ENCODE assay signal across 16 mouse cellular contexts in genomic region chr11:5055945-5056938, GRCm38 (mm10). TPM values are rescaled to one million over a fixed set of nuclear protein-coding genes. Genes with fewer than 3 reads are reported as not detected.
A peak's percentile ranks its signal among the peaks of the same experiment; 100 is the strongest.
DNase-seq lines count a peak whose midpoint lies in the region; ATAC-seq and TF ChIP-seq lines count a peak whose summit lies in the region.
"Had no signal": no experiment of that assay in that cellular context is flagged by ENCODE, and none has a peak within 500 bp of the region (broad histone marks: within the 10 kb centered on the region; RNA-seq: fewer than 3 reads in every experiment).

No protein-coding gene starts in this region.

- no peak overlapping the region for H3K4me2 ChIP-seq in forebrain, embryonic 14.5 days (ENCODE audit: low read length)
- no peak overlapping the region for H3K4me2 ChIP-seq in forebrain, embryonic 16.5 days (ENCODE audit: low read length)
- H3K4me2 ChIP-seq in intestine, embryonic 16.5 days (ENCODE audit: low read depth, low read length): no peak overlapping the region
- H3K4me2 ChIP-seq: embryonic facial prominence, embryonic 15.5 days; heart, embryonic 15.5 days had no signal

- no peak overlapping the region for H3K4me3 ChIP-seq in forebrain, embryonic 14.5 days (ENCODE audit: low read depth, low read length)
- no peak overlapping the region for H3K4me3 ChIP-seq in forebrain, embryonic 16.5 days (replicated peaks; ENCODE audit: low read length)
- peak overlapping the region; percentile 92 for H3K4me3 ChIP-seq in layer of hippocampus, adult 2 months
- H3K4me3 ChIP-seq in embryonic facial prominence, embryonic 10.5 days: peak overlapping the region; percentile 17; the same call in 1 of the 2 replicates
- no peak overlapping the region for H3K4me3 ChIP-seq in intestine, embryonic 16.5 days (ENCODE audit: low read length)
- H3K4me3 ChIP-seq: embryonic facial prominence, embryonic 15.5 days; heart, embryonic 15.5 days had no signal

- no peaks in the 10 kb centered on the region for H3K9me3 ChIP-seq in forebrain, embryonic 14.5 days (replicated peaks; ENCODE audit: control insufficient read depth, low read length)
- H3K9me3 ChIP-seq in forebrain, embryonic 16.5 days (ENCODE audit: control insufficient read depth, low read length): no peaks in the 10 kb centered on the region
- H3K9me3 ChIP-seq in embryonic facial prominence, embryonic 10.5 days: no peaks in the 10 kb centered on the region
- H3K9me3 ChIP-seq in intestine, embryonic 16.5 days (ENCODE audit: control insufficient read depth, low read length): no peaks in the 10 kb centered on the region
- H3K9me3 ChIP-seq: embryonic facial prominence, embryonic 15.5 days; heart, embryonic 15.5 days had no signal

- peaks cover 5% of the 10 kb centered on the region for H3K4me1 ChIP-seq in forebrain, embryonic 14.5 days (ENCODE audit: control insufficient read depth, insufficient read depth, low read length)
- H3K4me1 ChIP-seq in forebrain, embryonic 16.5 days (replicated peaks; ENCODE audit: control insufficient read depth, insufficient read depth, low read length): peaks cover 22% of the 10 kb centered on the region
- H3K4me1 ChIP-seq in embryonic facial prominence, embryonic 10.5 days: peaks cover 59% of the 10 kb centered on the region
- peaks cover 19% of the 10 kb centered on the region for H3K4me1 ChIP-seq in intestine, embryonic 16.5 days (ENCODE audit: control insufficient read depth, insufficient read depth, low read length)

- H3K27ac ChIP-seq in forebrain, embryonic 14.5 days (ENCODE audit: low read depth, low read length): no peak overlapping the region
- H3K27ac ChIP-seq in forebrain, embryonic 16.5 days (ENCODE audit: low read length): no peak overlapping the region
- H3K27ac ChIP-seq in layer of hippocampus, adult 2 months: peak overlapping the region; percentile 93
- no peak overlapping the region for H3K27ac ChIP-seq in embryonic facial prominence, embryonic 10.5 days (replicated peaks)
- no peak overlapping the region for H3K27ac ChIP-seq in intestine, embryonic 16.5 days (ENCODE audit: low read length)
- H3K27ac ChIP-seq: embryonic facial prominence, embryonic 15.5 days; heart, embryonic 15.5 days had no signal

- TF ChIP-seq CTCF in layer of hippocampus, adult 2 months (conservative IDR thresholded peaks at IDR 0.05): peak; percentile 48

- no peak for ATAC-seq in forebrain, embryonic 14.5 days
- ATAC-seq in forebrain, embryonic 16.5 days: no peak
- no peak for ATAC-seq in intestine, embryonic 16.5 days

- H3K36me3 ChIP-seq in forebrain, embryonic 14.5 days (ENCODE audit: control insufficient read depth, insufficient read depth, low read length): no peaks in the 10 kb centered on the region; the same call in 1 of the 2 replicates
- no peaks in the 10 kb centered on the region for H3K36me3 ChIP-seq in forebrain, embryonic 16.5 days (ENCODE audit: control insufficient read depth, insufficient read depth)
- peaks cover 5% of the 10 kb centered on the region; the same call in 1 of the 2 replicates for H3K36me3 ChIP-seq in embryonic facial prominence, embryonic 10.5 days (replicated peaks)
- no peaks in the 10 kb centered on the region for H3K36me3 ChIP-seq in intestine, embryonic 16.5 days (ENCODE audit: control insufficient read depth, insufficient read depth, low read length)
- H3K36me3 ChIP-seq: embryonic facial prominence, embryonic 15.5 days; heart, embryonic 15.5 days had no signal

- H3K27me3 ChIP-seq in forebrain, embryonic 14.5 days (replicated peaks; ENCODE audit: control insufficient read depth, insufficient read depth, low read length): peaks cover 47% of the 10 kb centered on the region
- peaks cover 43% of the 10 kb centered on the region for H3K27me3 ChIP-seq in forebrain, embryonic 16.5 days (replicated peaks; ENCODE audit: control insufficient read depth, insufficient read depth, low read length)
- peaks cover 72% of the 10 kb centered on the region for H3K27me3 ChIP-seq in embryonic facial prominence, embryonic 10.5 days (replicated peaks; ENCODE audit: low read depth, poor library complexity, severe bottlenecking)
- peaks cover 36% of the 10 kb centered on the region for H3K27me3 ChIP-seq in intestine, embryonic 16.5 days (replicated peaks; ENCODE audit: control insufficient read depth, insufficient read depth, low read length)

- DNase-seq in forebrain, embryonic 14.5 days (ENCODE audit: low spot score): peak; percentile 61
- no peak for DNase-seq in layer of hippocampus, adult 2 months (ENCODE audit: low spot score in 2 of 2)
- no peak for DNase-seq in layer of hippocampus, adult 9-10 months (ENCODE audit: low spot score)
- peak; percentile 58 for DNase-seq in A20 (ENCODE audit: low read depth, low spot score)
- peak; percentile 43 for DNase-seq in embryonic facial prominence, embryonic 10.5 days (ENCODE audit: low spot score)
- no peak for DNase-seq in frontal cortex, postnatal 36 days (ENCODE audit: low spot score in 2 of 2)
- DNase-seq: adrenal gland, postnatal 14 days; cerebellum, adult 11-12 months; gastrocnemius, postnatal 10 days; kidney, adult 2 months; lung, adult 18-20 months had no signal

- H3K9ac ChIP-seq in forebrain, embryonic 14.5 days (ENCODE audit: low read length): no peak overlapping the region
- H3K9ac ChIP-seq in forebrain, embryonic 16.5 days (replicated peaks; ENCODE audit: low read depth, low read length): no peak overlapping the region
- H3K9ac ChIP-seq in intestine, embryonic 16.5 days (ENCODE audit: low read depth, low read length): no peak overlapping the region
- H3K9ac ChIP-seq: embryonic facial prominence, embryonic 15.5 days; heart, embryonic 15.5 days had no signal

- WGBS in forebrain, embryonic 14.5 days: 20% methylated on average over 23 of the region's 23 CpGs
- 21% methylated on average over 23 of the region's 23 CpGs for WGBS in forebrain, embryonic 16.5 days
- WGBS in embryonic facial prominence, embryonic 10.5 days: 25% methylated on average over 23 of the region's 23 CpGs
- WGBS in intestine, embryonic 16.5 days: 53% methylated on average over 23 of the region's 23 CpGs

RNA-seq across cellular contexts. Expression of gene Rasl10a, which starts 1.7 kb away (rescaled TPM):
- 0.25 and 0.53 TPM in 2 replicates for polyA plus RNA-seq in forebrain, embryonic 14.5 days (2014; fragmentation: Nextera tagmentation; extraction: Ambion mirVana)
- polyA plus RNA-seq in forebrain, embryonic 16.5 days (2015; fragmentation: Nextera tagmentation; extraction: Ambion mirVana): 0.45 and 0.76 TPM in 2 replicates
- total RNA-seq in layer of hippocampus, adult 2 months (2021): 10 to 100 TPM; 87.7 to 95.3 TPM
- polyA plus RNA-seq in embryonic facial prominence, embryonic 10.5 days (2016; fragmentation: Nextera tagmentation; extraction: Ambion mirVana): 0.54 and 0.56 TPM in 2 replicates
- 0.69 and 0.71 TPM in 2 replicates for polyA plus RNA-seq in intestine, embryonic 16.5 days (2015; fragmentation: Nextera tagmentation; extraction: Ambion mirVana)
- total RNA-seq: megakaryocyte progenitor cell, adult 5-6 weeks had no signal

RNA-seq across cellular contexts. Expression of gene Gas2l1, which starts 8.9 kb away (rescaled TPM):
- polyA plus RNA-seq in forebrain, embryonic 14.5 days (2014; fragmentation: Nextera tagmentation; extraction: Ambion mirVana): 14.4 and 20.4 TPM in 2 replicates
- 17.2 and 18.4 TPM in 2 replicates for polyA plus RNA-seq in forebrain, embryonic 16.5 days (2015; fragmentation: Nextera tagmentation; extraction: Ambion mirVana)
- 10 to 100 TPM; 93.6 to 97.7 TPM for total RNA-seq in layer of hippocampus, adult 2 months (2021)
- 25.3 and 25.7 TPM in 2 replicates for polyA plus RNA-seq in embryonic facial prominence, embryonic 10.5 days (2016; fragmentation: Nextera tagmentation; extraction: Ambion mirVana)
- polyA plus RNA-seq in intestine, embryonic 16.5 days (2015; fragmentation: Nextera tagmentation; extraction: Ambion mirVana): 17.5 and 21.0 TPM in 2 replicates

RNA-seq across cellular contexts. Expression of gene Rhbdd3, which starts 42.5 kb away (rescaled TPM):
- polyA plus RNA-seq in forebrain, embryonic 14.5 days (2014; fragmentation: Nextera tagmentation; extraction: Ambion mirVana): 28.9 and 31.8 TPM in 2 replicates
- 25.1 and 33.0 TPM in 2 replicates for polyA plus RNA-seq in forebrain, embryonic 16.5 days (2015; fragmentation: Nextera tagmentation; extraction: Ambion mirVana)
- 10 to 100 TPM; 19.7 to 19.8 TPM for total RNA-seq in layer of hippocampus, adult 2 months (2021)
- 30.8 and 31.9 TPM in 2 replicates for polyA plus RNA-seq in embryonic facial prominence, embryonic 10.5 days (2016; fragmentation: Nextera tagmentation; extraction: Ambion mirVana)
- 27.8 and 32.5 TPM in 2 replicates for polyA plus RNA-seq in intestine, embryonic 16.5 days (2015; fragmentation: Nextera tagmentation; extraction: Ambion mirVana)

RNA-seq across cellular contexts. Expression of gene Ewsr1, which starts 42.8 kb away (rescaled TPM):
- 433 and 469 TPM in 2 replicates for polyA plus RNA-seq in forebrain, embryonic 14.5 days (2014; fragmentation: Nextera tagmentation; extraction: Ambion mirVana)
- polyA plus RNA-seq in forebrain, embryonic 16.5 days (2015; fragmentation: Nextera tagmentation; extraction: Ambion mirVana): 809 and 814 TPM in 2 replicates
- 100 to 1,000 TPM; 333 to 394 TPM for total RNA-seq in layer of hippocampus, adult 2 months (2021)
- polyA plus RNA-seq in embryonic facial prominence, embryonic 10.5 days (2016; fragmentation: Nextera tagmentation; extraction: Ambion mirVana): 961 and 969 TPM in 2 replicates
- 499 and 529 TPM in 2 replicates for polyA plus RNA-seq in intestine, embryonic 16.5 days (2015; fragmentation: Nextera tagmentation; extraction: Ambion mirVana)

Comparison
In these comparisons a context has a peak if more than half of its experiments do, and no peak if none do; other contexts are left out.
1. DNase-seq: peak in forebrain, embryonic 14.5 days (single experiment), A20 (single experiment) and embryonic facial prominence, embryonic 10.5 days (single experiment); none in layer of hippocampus, adult 2 months (0 of 2), layer of hippocampus, adult 9-10 months (single experiment) and frontal cortex, postnatal 36 days (0 of 2).
2. H3K4me3 ChIP-seq: peak in layer of hippocampus, adult 2 months (single experiment) and embryonic facial prominence, embryonic 10.5 days (single experiment); none in forebrain, embryonic 14.5 days (single experiment), forebrain, embryonic 16.5 days (single experiment) and intestine, embryonic 16.5 days (single experiment).